Mouse (Mus musculus) bone marrow macrophage, adult 2 months (primary cell): Measurements from ENCODE around the gene Rsg1.

ENCODE experiments used
- CTCF ChIP-seq: IDR thresholded peaks from 2 replicates; pipeline ENCODE4 v1.5.1; 2012; ENCODE audit warnings: low read depth, mild to moderate bottlenecking, low read length, moderate library complexity
- POLR2A ChIP-seq: IDR thresholded peaks from 2 replicates; pipeline ENCODE4 v1.6.1; 2012; ENCODE audit warnings: mild to moderate bottlenecking, low read depth, low read length, borderline replicate concordance

DNA sequence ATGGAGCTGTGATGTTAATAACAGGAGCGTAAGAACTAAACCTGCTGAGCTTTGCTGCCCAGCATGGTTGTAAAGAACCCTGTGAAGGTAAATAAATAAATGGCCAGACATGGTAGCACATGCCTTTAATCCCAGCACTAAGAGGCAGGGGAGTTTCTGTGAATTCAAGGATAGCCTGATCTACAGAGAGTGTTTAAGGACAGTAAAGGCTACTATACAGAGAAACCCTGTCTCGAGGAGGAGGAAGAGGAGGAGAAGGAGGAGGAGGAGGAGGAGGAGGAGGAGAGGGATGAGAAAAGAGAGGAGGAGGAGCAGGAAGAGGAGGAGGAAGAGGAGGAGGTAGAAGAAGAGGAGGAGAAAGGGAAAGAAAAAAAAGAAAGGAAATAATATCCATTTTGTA is 414 bp upstream of the Rsg1 start:
- no peak for TF ChIP-seq CTCF
- TF ChIP-seq POLR2A = no peak
